Mouse (Mus musculus): ENCODE data around the gene Rbm5.
A peak's percentile ranks its signal among the peaks of the same experiment; 100 is the strongest.

The Rbm5 gene

DNA sequence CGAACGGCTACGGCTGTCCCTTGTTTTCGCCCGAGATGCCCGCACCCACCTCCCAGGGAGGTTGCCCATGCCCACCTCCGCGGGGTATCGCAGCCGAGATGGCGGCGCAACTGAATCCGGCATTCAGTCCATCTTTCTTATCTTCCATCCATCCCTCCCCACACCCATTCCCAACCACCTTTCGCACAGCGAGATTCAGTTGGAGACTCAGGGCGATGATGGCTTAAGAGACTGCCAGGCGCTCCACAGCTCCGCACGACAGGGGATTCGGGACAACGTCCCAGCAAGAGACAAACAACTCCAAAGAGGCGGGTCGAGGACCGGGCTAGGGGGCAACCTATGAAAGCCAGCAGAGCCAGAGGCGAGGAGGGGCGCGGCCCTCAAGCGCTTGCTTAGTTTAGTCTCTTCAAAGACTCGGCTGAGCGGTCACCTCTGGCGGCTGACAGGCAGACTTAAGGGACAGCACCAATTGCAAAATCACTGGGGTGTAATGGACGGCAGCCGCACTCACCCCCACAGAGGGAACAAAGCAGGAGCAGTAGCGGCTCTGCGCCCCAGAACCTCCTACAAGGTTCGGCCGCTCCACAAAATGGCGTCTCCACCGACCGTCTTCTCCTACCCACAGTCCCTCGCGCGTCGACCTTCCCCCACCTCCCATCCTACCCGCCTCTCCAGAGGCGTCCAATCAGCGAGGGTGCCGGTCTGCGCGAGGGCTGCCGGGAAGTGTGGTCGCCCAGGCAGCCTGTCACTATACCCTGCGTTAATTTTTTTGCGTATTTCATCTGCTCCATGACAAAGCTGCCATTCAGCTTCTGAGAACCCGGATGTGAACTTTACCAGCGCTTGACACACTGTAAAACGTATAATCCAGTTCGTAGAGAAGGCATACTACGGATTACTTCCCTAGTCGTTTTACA lies at the start of gene Rbm5:
TSS of gene Rbm5 (minus strand) at position 623 of the 917 bp plus-strand sequence.
- peak; percentile 93 to 95 for DNase-seq (ENCODE audit: low spot score in 2 of 2)

DNA sequence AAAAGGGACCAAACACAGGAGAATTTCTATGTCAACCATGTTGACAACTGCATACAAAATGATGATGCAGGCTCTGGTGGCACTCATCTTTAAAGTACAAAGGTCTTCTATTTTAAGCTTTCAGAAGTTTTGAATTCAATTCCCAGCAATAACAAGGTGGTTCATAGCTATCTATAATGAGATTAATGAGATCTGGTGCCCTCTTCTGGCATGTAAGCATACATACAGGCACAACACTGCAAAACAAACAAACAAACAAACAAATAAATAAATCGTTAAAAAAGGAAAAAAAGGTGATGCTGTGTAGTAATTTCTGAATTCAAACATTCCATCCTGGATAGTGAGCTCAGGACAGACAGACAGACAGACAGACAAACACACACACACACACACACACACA lies 41.3 kb upstream of the Rbm5 start:
- DNase-seq (ENCODE audit: low spot score in 2 of 2), result no peak

DNA sequence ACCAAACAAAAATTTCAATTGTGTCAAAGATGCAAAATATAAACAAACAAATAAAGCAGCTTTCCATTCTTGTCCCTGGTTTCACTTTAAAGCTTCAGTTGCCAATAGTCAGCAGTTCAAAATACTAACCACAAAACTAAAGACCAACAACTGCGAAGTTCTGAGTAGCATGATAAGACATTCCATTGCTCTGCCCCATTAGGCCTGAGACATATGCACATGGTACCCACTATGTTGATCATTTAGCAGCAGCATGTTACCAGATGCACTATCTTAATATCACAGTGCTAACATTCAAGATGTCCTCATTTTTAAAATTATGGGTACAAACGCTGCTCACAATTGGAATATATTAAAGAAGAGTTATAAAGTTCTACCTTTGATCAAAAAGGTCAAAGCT lies 40.2 kb upstream of the Rbm5 start:
- no peak for DNase-seq (ENCODE audit: low spot score in 2 of 2)

DNA sequence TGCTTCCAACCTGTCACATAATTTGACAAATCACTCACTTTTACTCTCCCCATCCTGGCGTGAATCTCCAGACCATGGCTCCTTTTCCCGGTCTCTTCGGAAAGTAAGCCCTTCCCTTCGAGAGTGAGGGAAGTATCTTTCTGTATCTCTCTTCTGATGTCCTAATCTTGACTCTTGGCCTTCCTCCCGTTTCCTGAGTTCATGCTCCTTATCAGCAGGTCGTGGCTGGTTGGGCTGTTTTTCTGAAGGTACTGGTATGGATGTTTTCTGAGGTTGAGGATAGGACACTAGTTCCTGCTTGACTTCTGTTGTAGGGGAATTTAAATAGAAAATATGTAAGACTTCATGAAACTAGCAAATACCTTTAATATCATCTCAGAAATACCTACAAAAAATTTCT lies 20.9 kb upstream of the Rbm5 start:
- no peak for DNase-seq (ENCODE audit: low spot score in 2 of 2)

DNA sequence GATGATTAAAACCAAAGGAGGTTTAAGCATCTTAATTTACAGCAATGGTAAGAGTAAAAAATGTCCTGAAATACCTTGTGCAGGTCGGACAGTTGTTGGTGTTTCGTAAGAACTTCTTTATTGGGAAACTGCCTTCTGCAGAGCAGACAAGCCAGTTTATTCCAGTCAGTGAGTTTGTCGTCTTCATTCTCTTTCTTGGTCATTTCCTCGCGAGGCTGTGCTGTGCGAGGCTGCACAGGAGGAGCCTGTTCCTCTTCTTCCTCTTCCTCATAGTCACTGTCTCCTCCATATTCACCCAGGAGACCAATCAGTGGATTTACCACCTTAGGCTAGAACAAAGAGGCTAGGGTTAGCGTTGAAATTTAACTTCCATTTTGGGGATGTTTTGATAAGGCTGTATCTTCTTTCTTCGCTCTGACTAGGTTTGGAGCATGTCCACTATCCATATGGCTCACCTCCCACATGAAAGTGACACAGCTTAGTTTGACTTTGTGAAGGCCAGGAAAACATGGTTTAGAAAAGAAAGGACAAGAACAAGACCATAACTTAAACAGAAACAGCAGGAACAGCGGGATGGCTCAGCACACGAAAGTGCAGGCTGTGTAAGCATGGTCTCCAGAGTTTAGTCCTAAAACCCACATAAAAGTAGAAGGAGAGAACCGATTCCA lies 11.9 kb upstream of the Rbm5 start:
- DNase-seq (ENCODE audit: low spot score in 2 of 2), result no peak

DNA sequence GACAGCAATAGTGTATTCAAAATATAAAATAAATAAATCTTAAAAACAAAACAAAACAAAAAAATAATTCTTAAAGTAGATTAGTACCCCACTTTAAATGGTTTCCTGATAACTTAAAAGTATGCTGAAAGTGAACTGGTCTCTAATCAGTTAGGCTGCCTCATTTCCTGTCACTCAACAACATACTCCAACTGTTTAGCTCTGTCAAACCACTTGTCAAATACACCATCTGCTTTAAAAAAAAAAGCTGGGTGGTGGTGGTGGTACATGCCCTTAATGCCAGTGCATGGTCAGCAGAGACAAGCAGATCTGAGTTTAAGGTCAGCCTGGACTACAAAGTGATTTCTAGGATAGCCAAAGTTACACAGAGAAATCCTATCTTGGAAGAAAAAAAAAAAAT lies 6.0 kb upstream of the Rbm5 start:
- DNase-seq (ENCODE audit: low spot score in 2 of 2), result no peak

DNA sequence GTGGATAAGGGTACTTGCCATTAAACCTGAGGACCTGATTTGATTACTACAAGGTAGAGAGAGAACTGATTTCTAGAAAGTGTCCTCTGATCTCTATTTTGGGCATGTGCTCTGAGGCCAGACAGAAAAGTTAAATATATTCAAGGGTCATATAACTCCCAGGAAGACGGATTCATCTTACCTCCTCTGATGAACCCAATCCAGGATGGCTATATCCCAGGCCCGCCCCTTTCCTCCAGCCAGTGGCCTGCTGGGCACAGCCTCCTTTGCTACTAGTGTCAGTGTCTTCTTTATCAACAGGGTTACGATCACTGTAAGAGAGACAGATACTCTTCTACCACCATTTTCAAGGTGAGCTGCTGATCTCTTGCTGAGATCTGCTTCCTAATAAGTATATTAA lies 3.6 kb upstream of the Rbm5 start:
- no peak for DNase-seq (ENCODE audit: low spot score in 2 of 2)

DNA sequence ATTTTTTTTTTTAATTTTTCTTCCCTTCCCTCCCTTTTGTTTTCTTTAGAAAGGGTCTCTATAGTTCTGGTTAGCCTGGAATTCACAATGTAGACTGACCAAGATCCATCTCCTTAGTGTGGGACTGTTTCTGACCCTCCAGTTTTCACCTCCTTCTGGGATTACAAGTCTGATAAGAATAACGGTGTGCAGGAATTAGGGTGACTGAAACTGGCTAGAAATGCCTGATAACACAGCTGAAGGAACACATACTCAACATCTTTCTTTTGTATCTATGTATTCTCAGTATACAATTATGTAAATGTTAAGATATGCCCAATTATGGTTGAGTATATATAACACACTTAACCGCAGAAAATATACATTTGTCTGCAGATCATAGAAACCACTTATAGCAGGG lies 986 bp upstream of the Rbm5 start:
- DNase-seq (ENCODE audit: low spot score in 2 of 2), result no peak

DNA sequence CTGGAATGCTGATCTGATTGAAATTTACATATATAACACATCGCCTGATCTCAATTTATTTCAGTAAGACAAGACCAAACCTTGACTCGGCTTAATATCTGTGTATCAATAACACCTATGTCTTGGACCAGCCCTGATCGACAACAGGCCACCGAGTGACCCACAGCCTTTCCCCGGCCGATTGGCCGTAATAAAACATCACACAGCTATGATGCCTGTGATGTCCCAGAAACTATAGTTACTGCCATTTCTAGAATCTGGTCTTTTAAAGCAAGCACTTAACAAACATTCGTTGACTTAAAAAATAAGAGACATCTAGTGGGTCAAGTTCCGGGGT lies 791 bp downstream of the Rbm5 start:
- no peak for DNase-seq (ENCODE audit: low spot score in 2 of 2)

DNA sequence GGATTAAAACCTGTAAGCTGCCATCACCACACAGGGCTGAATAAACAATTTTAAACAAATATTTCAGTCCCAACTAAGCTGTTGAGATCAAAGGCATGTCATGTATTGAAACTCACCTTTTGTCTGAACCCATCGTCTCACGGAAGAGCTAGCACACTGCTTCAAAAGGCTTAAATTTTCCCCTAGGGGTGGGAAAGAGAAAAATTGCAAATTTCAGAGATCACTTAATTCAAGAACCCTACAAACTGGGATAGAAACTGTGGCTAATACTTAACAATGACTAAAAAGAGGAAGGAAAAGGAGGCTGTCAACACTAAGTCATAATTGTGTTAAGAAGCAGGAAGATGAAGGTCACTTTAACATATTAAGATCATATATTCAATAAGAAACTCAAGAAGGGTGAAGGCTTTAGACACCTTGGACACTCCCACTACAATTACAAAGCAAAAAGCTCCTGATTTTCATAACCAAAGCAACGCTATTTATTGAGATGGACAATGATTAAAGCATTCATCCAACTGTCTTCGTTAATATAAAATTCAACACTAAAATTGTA lies 1.3 kb downstream of the Rbm5 start:
- DNase-seq (ENCODE audit: low spot score in 2 of 2), result no peak

DNA sequence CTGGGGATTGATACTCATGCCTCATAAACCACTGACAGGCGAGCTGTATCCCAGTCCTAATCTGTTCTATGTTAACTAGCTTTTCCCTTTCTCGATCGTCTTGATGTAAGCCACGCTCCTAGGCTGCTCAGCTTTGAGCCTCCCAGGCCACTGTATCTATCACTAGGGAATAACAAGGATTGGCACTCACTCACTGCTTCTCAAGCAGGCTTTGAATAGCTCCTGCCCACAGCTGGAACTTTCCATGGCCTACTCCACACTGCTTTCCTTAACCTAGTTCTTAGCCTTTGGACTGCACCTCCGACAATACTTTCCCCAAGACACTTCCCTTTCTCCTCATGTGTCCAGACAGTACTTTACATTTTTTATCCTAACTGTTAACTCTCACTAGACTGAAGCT lies 1.9 kb downstream of the Rbm5 start:
- DNase-seq (ENCODE audit: low spot score in 2 of 2), result no peak

DNA sequence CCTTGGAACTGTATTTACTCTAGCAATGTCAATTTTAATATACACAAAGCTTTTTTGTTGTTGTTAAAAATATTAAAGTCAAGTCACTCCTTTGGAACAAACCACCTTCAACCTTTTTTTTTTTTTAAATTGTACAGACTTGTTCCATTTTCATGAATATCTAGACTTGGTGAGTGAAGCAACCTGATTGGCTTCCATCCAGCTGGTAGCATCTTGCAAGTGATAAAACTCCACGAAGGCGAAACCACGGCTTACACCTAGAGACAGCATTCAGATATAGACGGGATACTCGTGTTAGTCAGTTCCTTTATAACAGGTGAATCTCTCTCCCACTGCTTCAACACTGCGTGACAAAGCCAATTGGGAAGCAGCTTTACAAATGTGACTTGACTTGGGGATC lies 11.2 kb downstream of the Rbm5 start:
- no peak for DNase-seq (ENCODE audit: low spot score in 2 of 2)

DNA sequence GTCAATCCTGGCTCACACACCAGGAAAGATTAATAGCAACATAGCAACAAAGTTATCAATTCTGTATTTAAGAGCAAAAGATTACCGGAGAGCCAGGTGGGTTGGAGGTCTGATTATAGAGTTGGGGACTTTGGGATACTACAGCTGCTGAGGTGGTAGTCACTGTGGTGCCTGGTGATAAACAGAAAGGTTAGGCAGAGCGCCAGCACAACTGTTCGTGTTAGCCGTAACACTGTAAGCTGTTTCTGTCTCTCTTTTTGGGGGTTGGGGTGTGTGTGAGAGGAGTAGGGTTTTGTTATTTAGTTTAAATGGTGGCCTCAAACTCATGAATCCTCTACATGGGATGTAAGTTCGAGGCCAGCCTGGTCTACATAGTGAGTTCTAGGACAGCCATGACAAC lies 20.4 kb downstream of the Rbm5 start:
- no peak for DNase-seq (ENCODE audit: low spot score in 2 of 2)

DNA sequence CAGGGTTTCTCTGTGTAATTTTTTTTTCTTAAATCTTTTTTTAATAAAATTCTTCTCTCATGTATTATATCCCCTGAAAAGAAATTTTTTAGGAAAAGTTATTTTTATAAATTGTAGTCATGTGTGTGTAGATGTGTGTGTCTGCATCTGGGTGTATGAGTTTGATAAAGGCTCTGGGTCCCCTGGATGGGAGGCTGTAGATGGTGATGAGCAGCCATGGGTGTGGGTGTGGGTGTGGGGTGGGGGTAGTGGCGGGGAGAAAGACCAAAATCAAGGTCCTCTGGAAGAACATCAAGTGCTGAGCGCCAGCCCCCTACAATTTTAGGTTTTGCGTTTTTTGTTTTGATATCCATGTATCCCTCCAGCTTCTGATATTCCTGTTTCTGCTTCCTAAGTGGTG lies 22.7 kb downstream of the Rbm5 start:
- no peak for DNase-seq (ENCODE audit: low spot score in 2 of 2)

DNA sequence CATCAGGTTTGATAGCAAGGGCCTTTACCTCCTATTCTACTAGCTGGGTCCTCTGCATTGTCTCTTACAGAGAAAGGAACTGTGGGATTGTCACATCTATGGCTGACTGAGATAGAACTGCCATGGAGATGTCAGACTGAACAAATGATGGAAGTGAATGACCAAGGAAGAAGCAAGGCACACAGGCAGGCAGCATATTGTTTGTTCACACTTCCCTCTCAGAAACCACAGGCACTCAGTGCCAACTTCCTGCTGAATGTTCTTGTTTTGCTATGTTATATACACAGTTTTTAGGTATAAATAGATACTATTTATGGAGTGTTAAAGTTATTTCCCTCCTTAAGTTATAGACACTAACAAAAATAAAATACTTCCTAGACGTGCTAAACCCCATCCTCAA lies 23.5 kb downstream of the Rbm5 start:
- no peak for DNase-seq (ENCODE audit: low spot score in 2 of 2)

DNA sequence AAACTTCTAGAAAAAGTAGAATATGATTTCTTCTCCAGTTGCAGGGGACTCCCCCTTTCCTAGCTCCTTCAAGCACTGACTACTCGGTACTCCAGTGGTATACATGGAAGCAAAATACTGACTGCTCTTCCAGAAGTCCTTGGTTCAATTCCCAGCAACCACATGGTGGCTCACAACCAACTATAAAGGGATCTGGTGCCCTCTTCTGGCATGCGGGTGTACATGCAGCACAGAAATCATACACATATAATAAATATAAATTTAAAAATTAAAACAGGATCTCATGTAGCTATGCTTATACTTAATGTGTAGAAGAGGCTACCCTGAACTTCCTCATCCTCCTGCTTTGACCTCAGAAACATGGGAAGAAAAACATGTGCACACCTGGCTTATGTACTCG lies 24.1 kb downstream of the Rbm5 start:
- DNase-seq (ENCODE audit: low spot score in 2 of 2), result no peak

DNA sequence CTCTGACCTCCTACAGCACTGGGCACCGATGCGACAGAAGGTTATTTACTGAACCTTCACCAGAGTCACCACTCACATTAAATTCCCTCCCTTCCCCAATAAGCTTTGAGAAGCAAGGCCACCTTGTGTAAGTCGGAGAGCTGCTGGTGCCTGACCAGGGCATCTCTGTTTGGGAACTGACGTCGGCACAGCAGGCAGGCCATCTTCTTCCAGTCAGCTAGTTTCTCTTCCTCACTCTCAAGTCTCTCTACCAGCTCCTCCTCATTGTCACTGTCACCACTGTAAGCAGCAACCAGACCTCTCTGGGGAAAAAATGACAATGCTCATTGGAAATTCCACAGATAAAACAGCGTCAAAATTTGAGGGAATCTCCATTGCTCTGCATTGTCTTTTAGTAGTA lies 26.7 kb downstream of the Rbm5 start:
- no peak for DNase-seq (ENCODE audit: low spot score in 2 of 2)

DNA sequence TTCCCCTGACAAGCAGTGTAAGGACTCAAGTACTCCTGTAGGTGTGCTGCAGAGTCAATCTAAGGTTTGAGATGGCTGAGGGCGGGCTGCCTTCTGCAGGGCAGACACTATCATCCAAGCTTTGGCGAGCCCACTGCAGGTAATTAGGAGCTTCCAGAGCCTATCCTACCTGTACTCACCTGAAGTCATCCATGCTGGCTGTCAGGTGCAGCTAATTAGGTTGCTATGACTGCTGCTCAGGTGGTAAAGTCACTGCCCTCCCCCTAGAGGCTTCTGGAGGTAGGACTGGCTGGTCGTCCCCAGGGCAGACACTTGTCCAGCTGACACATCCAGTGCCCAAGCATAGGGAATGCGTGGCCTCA lies 32.0 kb downstream of the Rbm5 start:
- DNase-seq (ENCODE audit: low spot score in 2 of 2), result peak in 1 of 2 experiments; percentile 25

DNA sequence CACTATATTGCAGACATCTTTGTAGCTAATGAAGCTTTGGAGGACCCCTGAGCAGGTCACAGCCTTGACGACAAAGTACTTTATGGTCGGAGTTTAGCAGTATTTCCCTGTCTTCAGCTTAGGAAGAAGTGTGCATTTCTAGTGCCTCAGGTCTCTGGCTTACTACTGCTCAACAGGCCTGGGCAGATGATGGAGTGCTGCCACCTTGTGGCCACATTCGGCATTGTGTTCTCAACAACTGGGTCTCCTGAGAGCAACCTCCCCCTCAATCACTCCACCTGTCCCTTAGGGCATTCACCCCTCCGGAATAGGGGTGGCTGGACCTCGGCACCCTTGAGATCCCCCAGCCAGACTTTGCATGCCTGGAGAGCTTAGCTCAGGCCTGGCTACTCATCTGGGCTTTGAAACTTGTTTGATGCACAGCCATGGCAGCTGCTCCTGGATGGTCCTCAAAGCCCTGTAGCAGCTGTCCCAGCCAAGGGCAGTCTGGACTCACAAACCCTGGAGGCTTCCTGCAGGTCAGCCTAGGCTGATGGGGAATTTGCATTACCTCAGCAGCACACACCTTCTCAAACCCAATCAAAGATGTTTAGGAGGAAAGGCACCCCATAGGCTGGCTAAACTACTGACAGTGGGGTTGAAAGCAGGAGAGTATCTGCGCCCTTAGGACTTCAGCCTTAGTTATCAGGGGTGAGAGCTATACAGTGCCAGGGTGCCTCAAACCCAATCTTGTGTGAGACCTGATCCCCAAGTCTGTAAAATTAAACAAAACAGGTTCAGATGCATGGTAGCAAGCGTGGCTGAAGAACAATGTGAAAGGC lies 32.6 kb downstream of the Rbm5 start:
- DNase-seq (ENCODE audit: low spot score in 2 of 2), result peak; percentile 71 to 79

DNA sequence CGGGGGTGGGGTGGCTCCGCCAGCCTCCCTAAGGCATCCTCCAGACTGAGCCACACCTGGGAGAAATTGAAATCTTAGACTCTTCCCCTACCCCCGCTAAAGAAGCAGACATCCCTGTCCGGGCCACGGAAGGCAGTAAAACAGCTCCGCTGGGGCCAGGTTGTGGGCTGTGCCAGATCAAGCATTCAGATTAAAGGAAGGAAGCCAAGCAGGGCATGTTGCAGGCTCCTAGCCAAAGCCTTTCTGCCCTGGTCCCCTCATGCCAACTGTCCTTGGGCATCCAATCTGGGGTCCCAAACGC lies 34.7 kb downstream of the Rbm5 start:
- DNase-seq (ENCODE audit: low spot score in 2 of 2), result no peak

DNA sequence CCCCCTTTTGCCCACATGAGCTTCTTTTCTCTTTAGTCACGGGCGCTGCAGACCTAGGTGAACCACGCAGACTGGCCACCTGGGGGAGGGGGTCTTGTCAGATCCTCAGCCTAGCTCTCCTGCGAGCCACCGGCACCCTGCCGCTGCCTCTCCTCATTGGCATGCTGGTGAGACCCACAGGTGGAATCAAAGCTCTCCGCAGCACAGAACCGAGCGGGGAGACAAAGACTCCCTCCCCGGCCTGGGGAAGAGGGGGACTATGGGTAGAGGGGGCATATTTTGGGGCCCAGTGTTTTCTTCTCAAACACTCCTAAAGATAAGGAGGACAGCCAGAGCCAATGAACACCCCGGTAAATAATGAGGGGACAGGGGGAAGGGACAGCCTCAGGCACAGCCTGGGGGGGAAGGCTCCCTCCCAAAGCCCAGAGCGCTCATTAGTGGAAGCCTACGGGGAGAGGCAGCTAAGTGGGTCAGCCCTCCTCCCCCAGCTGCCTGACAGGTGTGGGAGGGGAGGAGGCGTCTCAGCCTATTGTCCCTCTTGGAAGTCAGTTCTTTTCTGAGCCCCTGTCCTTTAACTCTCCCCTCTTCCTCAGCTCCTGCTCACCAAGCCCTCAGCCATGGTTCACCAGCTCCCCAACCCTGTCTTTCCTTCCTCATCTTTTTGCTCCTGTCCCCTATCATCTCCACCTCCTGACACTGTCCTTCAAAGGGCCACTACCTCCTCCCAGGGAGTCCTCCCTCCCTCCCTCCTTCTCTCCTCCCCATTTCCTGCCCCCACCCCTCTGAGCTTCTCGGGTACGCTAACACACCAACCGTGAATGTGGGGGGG lies 35.2 kb downstream of the Rbm5 start:
- DNase-seq (ENCODE audit: low spot score in 2 of 2), result no peak

DNA sequence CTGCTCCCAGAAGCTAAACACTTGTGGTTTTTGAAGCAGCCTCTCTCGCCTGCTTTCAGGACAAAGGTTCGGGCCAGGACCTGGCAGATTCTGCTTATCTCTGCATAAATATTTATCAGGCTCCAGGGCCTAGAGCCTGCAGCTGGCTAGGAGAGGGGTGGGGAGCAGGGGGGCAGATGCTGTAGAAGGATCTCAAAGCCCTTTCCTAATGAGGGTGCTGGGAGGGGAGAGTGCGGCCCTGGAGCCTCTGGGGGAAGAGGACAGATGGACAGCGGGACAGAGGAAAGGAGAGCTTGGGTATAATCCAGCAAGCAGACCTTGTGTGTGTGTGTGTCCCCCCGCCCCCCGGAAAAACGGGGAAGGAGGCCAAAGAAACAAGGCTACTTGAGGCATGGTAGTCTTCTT lies 36.2 kb downstream of the Rbm5 start:
- DNase-seq (ENCODE audit: low spot score in 2 of 2), result no peak

All from right cerebral cortex, postnatal 36 days (tissue).